Mouse (Mus musculus) forebrain, postnatal 0 days (tissue): ENCODE measurements around the gene Ppp1cc. TPM values are rescaled to one million over a fixed set of nuclear protein-coding genes. Genes with fewer than 3 reads are reported as not detected.
"Not testable (repeated sequence)": the region's sequence is repeated elsewhere in the genome, so short reads cannot be mapped to it uniquely, and the experiment has no call there.

Experiments used
- ATAC-seq: fragments of 200-750 bp; cut with Nextera tagmentation; 2 replicates; pipeline ENCODE4 v1.8.0; 2017; ENCODE audit warnings: mild to moderate bottlenecking, moderate library complexity
- DNase-seq: peaks from one replicate; pipeline ENCODE4 v3.0.0-alpha.2; 2015
- H3K27ac ChIP-seq: fragments of 300-500 bp; sonication (generic); 2 replicates; pipeline ENCODE4 v1.5.1; 2014; ENCODE audit warnings: low read depth, mild to moderate bottlenecking, antibody characterized with exemption, low read length, moderate library complexity, mixed read lengths
- H3K27me3 ChIP-seq: fragments of 300-500 bp; sonication (generic); 2 replicates; pipeline ENCODE4 v1.6.1; 2014; ENCODE audit warnings: mild to moderate bottlenecking, low read length, mixed read lengths; ENCODE audit not compliant: insufficient read depth
- H3K36me3 ChIP-seq: fragments of 300-500 bp; sonication (generic); 2 replicates; pipeline ENCODE4 v1.6.1; 2014; ENCODE audit warnings: mild to moderate bottlenecking, moderate library complexity; ENCODE audit not compliant: insufficient read depth
- H3K4me1 ChIP-seq: fragments of 300-500 bp; sonication (generic); 2 replicates; pipeline ENCODE4 v1.6.1; 2014; ENCODE audit warnings: antibody characterized with exemption; ENCODE audit not compliant: insufficient read depth
- H3K4me2 ChIP-seq: fragments of 300-500 bp; sonication (generic); 2 replicates; pipeline ENCODE4 v1.6.1; 2014; ENCODE audit warnings: low read depth, mild to moderate bottlenecking, moderate library complexity
- H3K4me3 ChIP-seq: fragments of 300-500 bp; sonication (generic); 2 replicates; pipeline ENCODE4 v1.5.1; 2014; ENCODE audit warnings: low read depth, low read length, mixed read lengths
- H3K9ac ChIP-seq: fragments of 300-500 bp; sonication (generic); 2 replicates; pipeline ENCODE4 v1.6.1; 2014; ENCODE audit warnings: mild to moderate bottlenecking
- H3K9me3 ChIP-seq: fragments of 300-500 bp; sonication (generic); 2 replicates; pipeline ENCODE4 v1.6.1; 2016; ENCODE audit warnings: low read length
- CTCF ChIP-seq: sonication (generic); IDR thresholded peaks from 2 replicates; pipeline ENCODE4 v1.5.1; 2016; ENCODE audit warnings: antibody characterized with exemption, control low read depth, low read depth
- WGBS: fragments of 180-500 bp; shearing (Covaris S2); extraction: QIAGEN DNeasy Blood & Tissue Kit; methylation state at CpG from one replicate; pipeline ENCODE4 v1.1.7; 2014; 5-methylcytosine and 5-hydroxymethylcytosine counted together
- polyA plus RNA-seq: library from polyadenylated mRNA; unstranded; fragments of >200 nt; fragmentation: Nextera tagmentation; extraction: Ambion mirVana; gene quantifications from 2 replicates; pipeline ENCODE4 v1.2.1, GENCODE M21; 2015
- total RNA-seq: library from RNA; depleted of rRNA; stranded (reverse); fragments of >200 nt; gene quantifications from 2 replicates; pipeline ENCODE4 v1.2.3, GENCODE M21; 2014

Ppp1cc gene
- total and polyA plus RNA-seq, 2 experiments from 2014 or later: 193 to 278 TPM

- not testable (repeated sequence) for H3K4me1 ChIP-seq, ATAC-seq, H3K27me3 ChIP-seq, DNase-seq, H3K4me3 ChIP-seq, H3K36me3 ChIP-seq, H3K9ac ChIP-seq, H3K4me2 ChIP-seq, H3K9me3 ChIP-seq, H3K27ac ChIP-seq
- 0 out of 2 replicates have a peak, but pooled peaks have one; percentile 7 for TF ChIP-seq CTCF
- WGBS: 97% methylated on average over 1 of the region's 1 CpGs
Observed at GRCm38 (mm10) chr5:122212820-122213219, 54.7 kb downstream of the Ppp1cc start.

- DNase-seq (no peak), ATAC-seq (no peak)
- H3K4me2 ChIP-seq: no peak overlapping the region
- H3K9ac ChIP-seq: no peak overlapping the region
- H3K27ac ChIP-seq: no peak overlapping the region
- H3K36me3 ChIP-seq: no peaks in the 10 kb centered on the region
- H3K27me3 ChIP-seq: no peaks in the 10 kb centered on the region
- no peaks in the 10 kb centered on the region for H3K4me1 ChIP-seq
- TF ChIP-seq CTCF: no peak
- 95% methylated on average over 6 of the region's 6 CpGs for whole genome bisulfite sequencing
- H3K9me3 ChIP-seq: no peaks in the 10 kb centered on the region
- no peak overlapping the region for H3K4me3 ChIP-seq
Observed at GRCm38 (mm10) chr5:122213861-122214260, 55.8 kb downstream of the Ppp1cc start.

GRCm38 (mm10) chr5:122217636-122218035, 59.6 kb downstream of the Ppp1cc start:
- H3K9me3 ChIP-seq: no peaks in the 10 kb centered on the region
- no peak for ATAC-seq
- TF ChIP-seq CTCF: no peak
- no peaks in the 10 kb centered on the region for H3K27me3 ChIP-seq
- no peak overlapping the region for H3K4me3 ChIP-seq
- no peak overlapping the region for H3K27ac ChIP-seq
- H3K9ac ChIP-seq: no peak overlapping the region
- no peak overlapping the region for H3K4me2 ChIP-seq
- no peak for DNase-seq
- no peaks in the 10 kb centered on the region for H3K36me3 ChIP-seq
- H3K4me1 ChIP-seq: no peaks in the 10 kb centered on the region
- 80% methylated on average over 6 of the region's 6 CpGs for WGBS

GRCm38 (mm10) chr5:122218109-122218905, 60.2 kb downstream of the Ppp1cc start:
- Histone ChIP-seq H3K27me3 (no peaks in the 10 kb centered on the region), H3K9ac (no peak overlapping the region), H3K4me1 (no peaks in the 10 kb centered on the region), H3K4me2 (no peak overlapping the region), H3K9me3 (no peaks in the 10 kb centered on the region), H3K27ac (no peak overlapping the region), H3K4me3 (no peak overlapping the region), H3K36me3 (no peaks in the 10 kb centered on the region)
- no peak for ATAC-seq
- no peak for DNase-seq
- no peak for TF ChIP-seq CTCF
- WGBS: 93% methylated on average over 12 of the region's 12 CpGs

GRCm38 (mm10) chr5:122218928-122219327, 60.9 kb downstream of the Ppp1cc start:
- no peak overlapping the region for H3K9ac ChIP-seq

GRCm38 (mm10) chr5:122219655-122220629, 61.9 kb downstream of the Ppp1cc start:
- Histone ChIP-seq H3K36me3 (no peaks in the 10 kb centered on the region), H3K27ac (no peak overlapping the region), H3K4me1 (no peaks in the 10 kb centered on the region), H3K4me3 (no peak overlapping the region), H3K9me3 (no peaks in the 10 kb centered on the region), H3K27me3 (no peaks in the 10 kb centered on the region), H3K4me2 (no peak overlapping the region), H3K9ac (no peak overlapping the region)
- ATAC-seq (no peak), DNase-seq (no peak)
- 79% methylated on average over 18 of the region's 18 CpGs for WGBS
- no peak for TF ChIP-seq CTCF

More at GRCm38 (mm10) chr5:122218928-122219327, 60.9 kb downstream of the Ppp1cc start:
- 75% methylated on average over 7 of the region's 7 CpGs for WGBS
- no peak for TF ChIP-seq CTCF
- H3K4me2 ChIP-seq: no peak overlapping the region
- H3K4me1 ChIP-seq: no peaks in the 10 kb centered on the region
- no peaks in the 10 kb centered on the region for H3K27me3 ChIP-seq
- no peak overlapping the region for H3K4me3 ChIP-seq
- no peak overlapping the region for H3K27ac ChIP-seq
- no peaks in the 10 kb centered on the region for H3K9me3 ChIP-seq
- DNase-seq (no peak), ATAC-seq (no peak)
- no peaks in the 10 kb centered on the region for H3K36me3 ChIP-seq
